Mouse (Mus musculus) T-helper 2 cell (primary cell): ENCODE measurements around the gene Olfr1371.

Source experiments
- in situ Hi-C: fragments of 300-600 bp; cut with MboI, MseI; formaldehyde crosslinking; loops from one replicate; pipeline ENCODE4 v1.15.1; 2025; ENCODE audit warnings: high pct_unique_total_duplicates

Gene Olfr1371

GRCm38 (mm10) chr11:52213887-52214286, at the start of gene Olfr1371:
Olfr1371 (minus strand) TSS chr11:52213987.
- in situ Hi-C loops: loop anchor here (5.0 kb wide), 1 partner anchor 72 kb away; no protein-coding TSS in a partner anchor

GRCm38 (mm10) chr11:52262338-52262737, 48.6 kb upstream of the Olfr1371 start:
- in situ Hi-C loops: no loop called here

- in situ Hi-C loops: no loop called here
Measured at GRCm38 (mm10) chr11:52261937-52262336, 48.1 kb upstream of the Olfr1371 start.

GRCm38 (mm10) chr11:52260878-52261277, 47.1 kb upstream of the Olfr1371 start:
- in situ Hi-C loops: no loop called here

GRCm38 (mm10) chr11:52258711-52259110, 44.9 kb upstream of the Olfr1371 start:
- in situ Hi-C loops: loop anchor here (5.0 kb wide), 1 partner anchor 89 kb away; no protein-coding TSS in a partner anchor

- in situ Hi-C loops: loop anchor here (5.0 kb wide), 1 partner anchor 90 kb away; no protein-coding TSS in a partner anchor
Measured at GRCm38 (mm10) chr11:52257376-52257775, 43.6 kb upstream of the Olfr1371 start.

- in situ Hi-C loops: loop anchor here (5.0 kb wide), 1 partner anchor 92 kb away; no protein-coding TSS in a partner anchor
Measured at GRCm38 (mm10) chr11:52255077-52255476, 41.3 kb upstream of the Olfr1371 start.

- in situ Hi-C loops: no loop called here
Measured at GRCm38 (mm10) chr11:52253674-52254375, 40.0 kb upstream of the Olfr1371 start.

- in situ Hi-C loops: no loop called here
Measured at GRCm38 (mm10) chr11:52252692-52253091, 38.9 kb upstream of the Olfr1371 start.

GRCm38 (mm10) chr11:52251770-52252169, 38.0 kb upstream of the Olfr1371 start:
- in situ Hi-C loops: no loop called here

- in situ Hi-C loops: no loop called here
Measured at GRCm38 (mm10) chr11:52249452-52249851, 35.7 kb upstream of the Olfr1371 start.

GRCm38 (mm10) chr11:52240898-52241542, 27.2 kb upstream of the Olfr1371 start:
- in situ Hi-C loops: no loop called here

- in situ Hi-C loops: no loop called here
Measured at GRCm38 (mm10) chr11:52234509-52234908, 20.7 kb upstream of the Olfr1371 start.

- in situ Hi-C loops: no loop called here
Measured at GRCm38 (mm10) chr11:52233906-52234305, 20.1 kb upstream of the Olfr1371 start.

GRCm38 (mm10) chr11:52233043-52233653, 19.4 kb upstream of the Olfr1371 start:
- in situ Hi-C loops: no loop called here

GRCm38 (mm10) chr11:52231606-52232541, 18.1 kb upstream of the Olfr1371 start, which contains the start of gene Skp1a:
Skp1a (plus strand) TSS chr11:52231995.
- in situ Hi-C loops: no loop called here

GRCm38 (mm10) chr11:52230694-52231093, 16.9 kb upstream of the Olfr1371 start:
- in situ Hi-C loops: no loop called here

GRCm38 (mm10) chr11:52228722-52229448, 15.1 kb upstream of the Olfr1371 start:
- in situ Hi-C loops: no loop called here

GRCm38 (mm10) chr11:52227466-52228226, 13.9 kb upstream of the Olfr1371 start:
- in situ Hi-C loops: no loop called here

GRCm38 (mm10) chr11:52227053-52227452, 13.3 kb upstream of the Olfr1371 start:
- in situ Hi-C loops: no loop called here
